8 mouse cellular contexts compared by ENCODE assay signal in genomic region chr5:88764987-88765481, GRCm38 (mm10). TPM values are rescaled to one million over a fixed set of nuclear protein-coding genes. Genes with fewer than 3 reads are reported as not detected.
DNase-seq lines count a peak whose midpoint lies in the region; ATAC-seq and TF ChIP-seq lines count a peak whose summit lies in the region.

TSS of gene Dck (plus strand) at chr5:88764996.

- peak within 1 kb of the TSS; percentile 93 for H3K9ac ChIP-seq in forebrain, embryonic 15.5 days (replicated peaks)
- H3K9ac ChIP-seq in lung, embryonic 15.5 days, result peak within 1 kb of the TSS; percentile 66

- peak; percentile 99 for DNase-seq in ES-CJ7 (ENCODE audit: low read depth, low spot score)
- peak; percentile 99 for DNase-seq in c-Kit-positive CD71-negative TER-119-negative erythroid progenitor cells, embryonic 14.5 days (ENCODE audit: low read depth)
- peak; percentile 99 for DNase-seq in heart, postnatal 4 days
- peak; percentile 82 for DNase-seq in layer of hippocampus, adult 9-10 months (ENCODE audit: low spot score)
- DNase-seq in thymus, postnatal 0 days (ENCODE audit: low spot score), result peak; percentile 99

- H3K9me3 ChIP-seq in forebrain, embryonic 15.5 days, result no peaks in the 10 kb centered on the region
- H3K9me3 ChIP-seq in lung, embryonic 15.5 days, result no peaks in the 10 kb centered on the region

- 0 out of 2 replicates have a peak, but pooled peaks have one; percentile 26 for TF ChIP-seq POLR2A in olfactory bulb, adult 2 months (IDR thresholded peaks at IDR 0.05; ENCODE audit: insufficient read depth, low read depth, low read length)

- H3K4me3 ChIP-seq in forebrain, embryonic 15.5 days, result peak within 1 kb of the TSS; percentile 86
- peak within 1 kb of the TSS; percentile 57 for H3K4me3 ChIP-seq in lung, embryonic 15.5 days
- H3K4me3 ChIP-seq in olfactory bulb, adult 2 months (ENCODE audit: insufficient read depth, low read depth, low read length), result peak within 1 kb of the TSS; percentile 87

- ATAC-seq in forebrain, embryonic 15.5 days (replicated peaks), result peak; percentile 99
- ATAC-seq in lung, embryonic 15.5 days (ENCODE audit: borderline replicate concordance, extremely low read depth, low FRiP score, low TSS enrichment), result peak; percentile 100

- H3K27ac ChIP-seq in forebrain, embryonic 15.5 days (replicated peaks), result peak within 1 kb of the TSS; percentile 95
- peak within 1 kb of the TSS; percentile 83 for H3K27ac ChIP-seq in lung, embryonic 15.5 days
- peak within 1 kb of the TSS; percentile 27; the same call in 1 of the 2 replicates for H3K27ac ChIP-seq in olfactory bulb, adult 2 months (ENCODE audit: insufficient read depth, low read depth, low read length)

- H3K4me1 ChIP-seq in forebrain, embryonic 15.5 days, result peaks cover 21% of the 10 kb centered on the region
- H3K4me1 ChIP-seq in lung, embryonic 15.5 days, result peaks cover 15% of the 10 kb centered on the region; the same call in 1 of the 2 replicates
- 0 out of 2 replicates have a peak, but pooled peaks cover 3% of the 10 kb centered on the region for H3K4me1 ChIP-seq in olfactory bulb, adult 2 months (ENCODE audit: control insufficient read depth, insufficient read depth, low read length)

- peaks cover 5% of the 10 kb centered on the region for H3K36me3 ChIP-seq in forebrain, embryonic 15.5 days
- peaks cover 4% of the 10 kb centered on the region for H3K36me3 ChIP-seq in lung, embryonic 15.5 days

- H3K4me2 ChIP-seq in forebrain, embryonic 15.5 days (replicated peaks), result peak within 1 kb of the TSS; percentile 46
- H3K4me2 ChIP-seq in lung, embryonic 15.5 days, result peak within 1 kb of the TSS; percentile 66

- no peaks in the 10 kb centered on the region for H3K27me3 ChIP-seq in forebrain, embryonic 15.5 days
- no peaks in the 10 kb centered on the region for H3K27me3 ChIP-seq in lung, embryonic 15.5 days

- under 1% methylated on average over 47 of the region's 51 CpGs for WGBS in forebrain, embryonic 15.5 days
- WGBS in lung, embryonic 15.5 days, result under 1% methylated on average over 51 of the region's 51 CpGs
- WGBS in olfactory bulb, adult 2 months, result under 1% methylated on average over 51 of the region's 51 CpGs

- TF ChIP-seq CTCF in olfactory bulb, adult 2 months (IDR thresholded peaks at IDR 0.05; ENCODE audit: insufficient read depth, low read depth, low read length), result no peak

RNA-seq across cellular contexts. Expression of gene Dck, which starts in this region (rescaled TPM):
- polyA plus RNA-seq in forebrain, embryonic 15.5 days (2015; fragmentation: Nextera tagmentation; extraction: Ambion mirVana), result 88.4 and 89.8 TPM in 2 replicates
- total RNA-seq in heart, postnatal 4 days (2021), result 10 to 100 TPM; 15.6 to 17.0 TPM
- 51.5 and 52.4 TPM in 2 replicates for polyA plus RNA-seq in lung, embryonic 15.5 days (2015; fragmentation: Nextera tagmentation; extraction: Ambion mirVana)
- 165 TPM in 1 of 2 replicates, not detected in the other for polyA plus RNA-seq in olfactory bulb, adult 2 months (2012; ENCODE audit: insufficient read depth, insufficient read length, low replicate concordance, missing spikeins)
- polyA plus RNA-seq in thymus, postnatal 0 days (2015; fragmentation: Nextera tagmentation; extraction: Ambion mirVana), result 279 and 282 TPM in 2 replicates

Comparison
In these comparisons a context has a peak if more than half of its experiments do, and no peak if none do; other contexts are left out.
1. Peak in every context shown above with its lines: DNase-seq, ATAC-seq, H3K4me3 ChIP-seq and H3K27ac ChIP-seq.
2. H3K27ac ChIP-seq: peak in every context shown above with its lines; median percentile 95 in forebrain, embryonic 15.5 days; 83 in lung, embryonic 15.5 days; 27 in olfactory bulb, adult 2 months.